Mouse (Mus musculus): ENCODE measurements around the gene Ralgapa2. TPM values are rescaled to one million over a fixed set of nuclear protein-coding genes. Genes with fewer than 3 reads are reported as not detected.

The Ralgapa2 gene
- polyA plus RNA-seq, 1 experiment from 2014 or later, result 4.9 TPM

DNA sequence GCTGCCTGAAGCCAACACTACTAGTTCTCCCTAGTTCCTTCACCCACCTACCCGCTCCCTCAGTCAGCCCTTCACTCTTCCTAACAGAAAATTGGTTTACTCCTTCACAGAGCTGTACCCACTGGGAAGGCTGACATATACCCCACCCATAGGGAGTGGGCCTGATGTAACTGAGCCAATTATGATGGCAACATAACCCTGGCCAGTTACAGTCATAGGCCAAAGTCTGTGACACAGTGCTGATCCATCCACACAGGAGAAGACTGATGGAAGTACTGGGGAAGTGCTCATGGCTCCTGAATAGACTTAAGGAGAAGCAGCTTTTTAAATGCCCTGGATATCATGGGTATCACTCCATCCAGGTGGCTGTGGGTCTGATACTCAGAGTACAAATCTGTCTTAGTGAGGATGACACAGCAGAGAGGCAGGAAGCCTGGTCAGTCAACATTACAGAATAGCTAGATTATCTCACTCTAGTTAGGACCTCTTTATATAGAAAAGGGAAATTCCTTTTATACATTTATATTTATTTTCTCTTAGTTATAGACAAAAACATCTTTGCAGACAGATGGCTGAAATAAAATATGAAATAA, 18.7 kb downstream of the Ralgapa2 start:
- Histone ChIP-seq H3K27me3 (replicated peaks; ENCODE audit: control insufficient read depth, insufficient read depth, low read length) (no peaks in the 10 kb centered on the region), H3K9ac (ENCODE audit: low read depth, low read length) (no peak overlapping the region), H3K4me2 (replicated peaks; ENCODE audit: low read depth) (no peak overlapping the region), H3K4me1 (replicated peaks; ENCODE audit: control insufficient read depth, insufficient read depth, low read length) (0 out of 2 replicates have a peak, but pooled peaks cover 8% of the 10 kb centered on the region), H3K4me3 (ENCODE audit: low read depth, low read length) (no peak overlapping the region), H3K27ac (ENCODE audit: low read depth, low read length) (no peak overlapping the region), H3K9me3 (ENCODE audit: control insufficient read depth) (no peaks in the 10 kb centered on the region), H3K36me3 (ENCODE audit: control insufficient read depth, insufficient read depth) (no peaks in the 10 kb centered on the region)
- peak; percentile 62; the same call in 1 of the 2 replicates for ATAC-seq
- TF ChIP-seq CTCF (IDR thresholded peaks at IDR 0.05; ENCODE audit: low read depth), result no peak
- 92% methylated on average over 1 of the region's 1 CpGs for WGBS

DNA sequence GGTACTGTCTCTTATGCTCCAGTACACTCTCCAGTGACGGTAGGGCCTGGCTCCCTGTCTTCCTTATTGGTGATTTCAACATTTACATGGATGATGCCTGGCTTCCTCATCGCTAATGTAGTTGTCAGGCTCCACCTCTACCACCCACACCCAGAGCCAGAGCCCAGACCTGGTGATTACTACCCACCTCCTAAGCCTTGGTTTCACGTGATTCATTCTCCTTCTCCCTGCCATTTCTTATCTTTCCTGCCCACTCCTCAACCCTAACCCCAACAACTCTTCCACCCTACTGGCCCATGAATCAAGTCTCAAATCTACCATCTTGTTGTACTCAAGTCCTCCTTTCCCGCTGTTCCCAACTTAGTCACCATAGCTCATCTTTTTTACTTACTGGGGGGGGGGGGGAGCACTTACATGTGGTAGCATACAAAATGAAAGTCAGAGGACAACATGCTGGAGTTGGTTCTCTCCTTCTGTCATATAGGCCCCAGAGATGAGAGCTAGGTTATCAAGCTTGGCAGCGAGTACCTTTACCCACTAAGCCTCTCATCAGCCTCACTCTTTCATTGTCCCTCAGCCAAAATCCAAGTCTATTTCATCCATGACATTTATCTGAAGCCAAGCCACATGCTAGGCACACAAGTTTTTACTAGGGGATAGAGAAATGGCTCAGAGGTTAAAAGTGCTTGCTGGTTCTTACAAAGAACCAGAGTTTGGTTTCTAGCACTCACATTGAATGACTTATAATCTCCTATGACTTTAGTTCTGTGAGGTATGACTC, 20.1 kb downstream of the Ralgapa2 start:
- no peaks in the 10 kb centered on the region; the same call in 1 of the 2 replicates for H3K4me1 ChIP-seq (replicated peaks; ENCODE audit: control insufficient read depth, insufficient read depth, low read length)
- no peak overlapping the region for H3K4me2 ChIP-seq (replicated peaks; ENCODE audit: low read depth)
- no peaks in the 10 kb centered on the region for H3K36me3 ChIP-seq (ENCODE audit: control insufficient read depth, insufficient read depth)
- no peak overlapping the region for H3K4me3 ChIP-seq (ENCODE audit: low read depth, low read length)
- no peak for TF ChIP-seq CTCF (IDR thresholded peaks at IDR 0.05; ENCODE audit: low read depth)
- H3K9me3 ChIP-seq (ENCODE audit: control insufficient read depth), result no peaks in the 10 kb centered on the region
- no peaks in the 10 kb centered on the region for H3K27me3 ChIP-seq (replicated peaks; ENCODE audit: control insufficient read depth, insufficient read depth, low read length)
- H3K27ac ChIP-seq (ENCODE audit: low read depth, low read length), result no peak overlapping the region
- no peak for ATAC-seq
- no peak overlapping the region for H3K9ac ChIP-seq (ENCODE audit: low read depth, low read length)
- 82% methylated on average over 5 of the region's 5 CpGs for WGBS

DNA sequence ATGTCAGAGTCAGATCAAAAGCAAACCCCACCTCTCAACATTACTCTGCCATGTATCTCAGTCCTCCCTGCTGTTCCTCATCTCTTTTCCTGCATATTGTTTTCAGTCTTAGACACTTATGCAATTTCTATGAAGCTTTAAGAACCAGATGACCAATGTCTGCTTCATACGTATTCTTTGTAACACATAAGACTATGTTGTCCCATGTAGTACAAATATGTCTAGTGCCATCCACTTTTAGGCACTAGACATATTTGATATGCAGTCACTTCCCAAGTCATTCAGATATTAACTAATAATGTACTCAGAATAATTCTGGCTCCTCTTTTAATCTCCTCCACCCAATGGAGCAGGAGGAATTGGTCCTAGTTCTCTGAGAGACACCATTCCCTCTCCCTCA, 21.2 kb downstream of the Ralgapa2 start:
- no peak overlapping the region for H3K4me3 ChIP-seq (ENCODE audit: low read depth, low read length)
- ATAC-seq, result no peak
- H3K4me1 ChIP-seq (replicated peaks; ENCODE audit: control insufficient read depth, insufficient read depth, low read length), result peaks cover 4% of the 10 kb centered on the region; the same call in 1 of the 2 replicates
- no peaks in the 10 kb centered on the region for H3K27me3 ChIP-seq (replicated peaks; ENCODE audit: control insufficient read depth, insufficient read depth, low read length)
- H3K9ac ChIP-seq (ENCODE audit: low read depth, low read length), result no peak overlapping the region
- H3K9me3 ChIP-seq (ENCODE audit: control insufficient read depth), result no peaks in the 10 kb centered on the region
- no peak overlapping the region for H3K4me2 ChIP-seq (replicated peaks; ENCODE audit: low read depth)
- no peak for TF ChIP-seq CTCF (IDR thresholded peaks at IDR 0.05; ENCODE audit: low read depth)
- H3K36me3 ChIP-seq (ENCODE audit: control insufficient read depth, insufficient read depth), result no peaks in the 10 kb centered on the region
- 87% methylated on average over 1 of the region's 1 CpGs for WGBS
- no peak overlapping the region for H3K27ac ChIP-seq (ENCODE audit: low read depth, low read length)

DNA sequence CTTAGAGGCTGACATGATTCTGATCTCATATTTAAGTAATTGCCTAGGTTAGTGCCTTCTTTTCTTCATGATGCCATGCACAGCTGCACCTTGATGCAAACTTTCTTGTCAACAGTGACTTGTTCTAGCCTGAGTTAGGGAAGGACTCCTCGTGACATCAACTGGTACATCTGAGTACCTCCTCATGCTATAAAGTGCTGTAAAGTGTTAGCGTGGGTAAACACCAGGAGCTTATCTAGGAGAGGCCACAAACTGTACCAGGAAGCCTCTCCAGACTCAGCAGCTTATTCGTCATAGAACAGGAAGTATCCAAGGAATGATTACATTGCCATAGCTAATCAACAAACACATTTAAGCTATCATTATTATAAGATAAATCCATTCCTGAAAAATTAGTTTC, 23.9 kb downstream of the Ralgapa2 start:
- Histone ChIP-seq H3K36me3 (ENCODE audit: control insufficient read depth, insufficient read depth) (peaks cover 7% of the 10 kb centered on the region), H3K9me3 (ENCODE audit: control insufficient read depth) (no peaks in the 10 kb centered on the region), H3K4me2 (replicated peaks; ENCODE audit: low read depth) (no peak overlapping the region), H3K9ac (ENCODE audit: low read depth, low read length) (no peak overlapping the region), H3K27me3 (replicated peaks; ENCODE audit: control insufficient read depth, insufficient read depth, low read length) (no peaks in the 10 kb centered on the region), H3K4me3 (ENCODE audit: low read depth, low read length) (no peak overlapping the region), H3K27ac (ENCODE audit: low read depth, low read length) (0 out of 2 replicates have a peak overlapping the region, but pooled peaks have one; percentile 22), H3K4me1 (replicated peaks; ENCODE audit: control insufficient read depth, insufficient read depth, low read length) (peaks cover 4% of the 10 kb centered on the region; the same call in 1 of the 2 replicates)
- peak; percentile 95 for ATAC-seq
- no peak for TF ChIP-seq CTCF (IDR thresholded peaks at IDR 0.05; ENCODE audit: low read depth)
- 32% methylated on average over 3 of the region's 3 CpGs for WGBS

DNA sequence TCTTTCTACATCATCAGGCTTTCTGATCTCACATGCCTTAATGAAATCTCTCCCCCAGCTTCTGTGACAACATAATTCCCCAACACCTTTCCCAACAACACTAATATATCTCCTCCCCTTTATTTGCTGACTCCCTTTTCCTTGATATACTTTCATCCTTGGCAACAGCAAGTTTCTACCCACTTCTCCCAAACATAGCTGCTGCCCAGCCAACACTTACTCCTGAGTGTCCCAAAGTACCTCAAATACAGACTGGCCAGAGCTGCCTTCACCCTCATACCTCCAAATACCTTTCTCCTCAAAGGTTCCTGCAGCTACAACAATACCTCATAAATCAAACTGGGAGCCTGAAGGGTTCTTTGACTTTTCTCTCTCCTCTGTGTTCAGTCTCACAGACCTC, 29.3 kb downstream of the Ralgapa2 start:
- H3K4me2 ChIP-seq (replicated peaks; ENCODE audit: low read depth), result no peak overlapping the region
- H3K9ac ChIP-seq (ENCODE audit: low read depth, low read length), result no peak overlapping the region
- no peaks in the 10 kb centered on the region for H3K27me3 ChIP-seq (replicated peaks; ENCODE audit: control insufficient read depth, insufficient read depth, low read length)
- peaks cover 4% of the 10 kb centered on the region; the same call in 1 of the 2 replicates for H3K4me1 ChIP-seq (replicated peaks; ENCODE audit: control insufficient read depth, insufficient read depth, low read length)
- no peak overlapping the region for H3K4me3 ChIP-seq (ENCODE audit: low read depth, low read length)
- TF ChIP-seq CTCF (IDR thresholded peaks at IDR 0.05; ENCODE audit: low read depth), result no peak
- peaks cover 7% of the 10 kb centered on the region for H3K36me3 ChIP-seq (ENCODE audit: control insufficient read depth, insufficient read depth)
- H3K27ac ChIP-seq (ENCODE audit: low read depth, low read length), result no peak overlapping the region
- ATAC-seq, result no peak
- no peaks in the 10 kb centered on the region for H3K9me3 ChIP-seq (ENCODE audit: control insufficient read depth)

DNA sequence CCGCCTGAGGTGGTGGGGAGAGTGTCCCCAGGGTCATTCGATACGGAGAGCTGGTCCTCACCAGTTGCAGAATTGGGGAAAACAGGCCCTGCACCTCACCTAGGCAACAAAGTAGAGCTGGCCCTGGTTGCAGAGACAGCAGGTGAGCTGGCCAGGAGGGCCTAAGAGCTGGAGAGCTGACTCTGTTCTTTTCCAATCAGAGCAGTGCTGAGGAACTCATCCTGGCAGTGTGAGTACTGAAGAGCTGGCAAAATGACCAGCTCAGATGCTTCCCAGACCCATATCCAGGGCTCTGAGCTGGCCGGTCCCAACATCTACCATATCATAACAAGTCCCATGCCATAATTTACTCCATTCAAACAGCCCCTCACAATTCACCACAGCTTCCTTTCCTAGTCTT, 34.7 kb downstream of the Ralgapa2 start:
- ATAC-seq, result no peak
- Histone ChIP-seq H3K4me1 (replicated peaks; ENCODE audit: control insufficient read depth, insufficient read depth, low read length) (no peaks in the 10 kb centered on the region), H3K9me3 (ENCODE audit: control insufficient read depth) (no peaks in the 10 kb centered on the region), H3K4me3 (ENCODE audit: low read depth, low read length) (no peak overlapping the region), H3K9ac (ENCODE audit: low read depth, low read length) (no peak overlapping the region), H3K27me3 (replicated peaks; ENCODE audit: control insufficient read depth, insufficient read depth, low read length) (no peaks in the 10 kb centered on the region), H3K4me2 (replicated peaks; ENCODE audit: low read depth) (no peak overlapping the region), H3K36me3 (ENCODE audit: control insufficient read depth, insufficient read depth) (no peaks in the 10 kb centered on the region; the same call in 1 of the 2 replicates), H3K27ac (ENCODE audit: low read depth, low read length) (no peak overlapping the region)
- WGBS, result 92% methylated on average over 4 of the region's 4 CpGs
- no peak for TF ChIP-seq CTCF (IDR thresholded peaks at IDR 0.05; ENCODE audit: low read depth)
